Mouse (Mus musculus) forebrain, embryonic 10.5 days (tissue): ENCODE measurements around the gene Drg1. TPM values are rescaled to one million over a fixed set of nuclear protein-coding genes. Genes with fewer than 3 reads are reported as not detected.

ENCODE experiments used
- DNase-seq: peaks from one replicate; pipeline ENCODE4 v3.0.0-alpha.2; 2017; ENCODE audit warnings: low spot score; ENCODE audit errors: extremely low spot score
- H3K27ac ChIP-seq: fragments of 300-500 bp; sonication (generic); 2 replicates; pipeline ENCODE4 v1.5.1; 2016; ENCODE audit warnings: mild to moderate bottlenecking
- H3K27me3 ChIP-seq: fragments of 300-500 bp; sonication (generic); 2 replicates; pipeline ENCODE4 v1.6.1; 2016; ENCODE audit warnings: mild to moderate bottlenecking; ENCODE audit not compliant: poor library complexity, severe bottlenecking
- H3K36me3 ChIP-seq: fragments of 300-500 bp; sonication (generic); replicated peaks from 2 replicates; pipeline ENCODE4 v1.6.1; 2016; ENCODE audit warnings: mild to moderate bottlenecking, moderate library complexity
- H3K4me1 ChIP-seq: fragments of 300-500 bp; sonication (generic); 2 replicates; pipeline ENCODE4 v1.6.1; 2016
- H3K4me3 ChIP-seq: fragments of 300-500 bp; sonication (generic); 2 replicates; pipeline ENCODE4 v1.5.1; 2016; ENCODE audit warnings: mild to moderate bottlenecking, moderate library complexity
- H3K9me3 ChIP-seq: fragments of 300-500 bp; sonication (generic); 2 replicates; pipeline ENCODE4 v1.6.1; 2016; ENCODE audit warnings: mild to moderate bottlenecking, moderate library complexity
- WGBS: fragments of 180-500 bp; shearing (Covaris S2); methylation state at CpG from one replicate; pipeline ENCODE4 v1.1.7; 2016; 5-methylcytosine and 5-hydroxymethylcytosine counted together
- polyA plus RNA-seq: library from polyadenylated mRNA; unstranded; fragments of >200 nt; fragmentation: Nextera tagmentation; extraction: Ambion mirVana; gene quantifications from 2 replicates; pipeline ENCODE4 v1.2.1, GENCODE M21; 2016

Gene Drg1
- polyA plus RNA-seq, 1 experiment from 2014 or later: 335 TPM

DNA sequence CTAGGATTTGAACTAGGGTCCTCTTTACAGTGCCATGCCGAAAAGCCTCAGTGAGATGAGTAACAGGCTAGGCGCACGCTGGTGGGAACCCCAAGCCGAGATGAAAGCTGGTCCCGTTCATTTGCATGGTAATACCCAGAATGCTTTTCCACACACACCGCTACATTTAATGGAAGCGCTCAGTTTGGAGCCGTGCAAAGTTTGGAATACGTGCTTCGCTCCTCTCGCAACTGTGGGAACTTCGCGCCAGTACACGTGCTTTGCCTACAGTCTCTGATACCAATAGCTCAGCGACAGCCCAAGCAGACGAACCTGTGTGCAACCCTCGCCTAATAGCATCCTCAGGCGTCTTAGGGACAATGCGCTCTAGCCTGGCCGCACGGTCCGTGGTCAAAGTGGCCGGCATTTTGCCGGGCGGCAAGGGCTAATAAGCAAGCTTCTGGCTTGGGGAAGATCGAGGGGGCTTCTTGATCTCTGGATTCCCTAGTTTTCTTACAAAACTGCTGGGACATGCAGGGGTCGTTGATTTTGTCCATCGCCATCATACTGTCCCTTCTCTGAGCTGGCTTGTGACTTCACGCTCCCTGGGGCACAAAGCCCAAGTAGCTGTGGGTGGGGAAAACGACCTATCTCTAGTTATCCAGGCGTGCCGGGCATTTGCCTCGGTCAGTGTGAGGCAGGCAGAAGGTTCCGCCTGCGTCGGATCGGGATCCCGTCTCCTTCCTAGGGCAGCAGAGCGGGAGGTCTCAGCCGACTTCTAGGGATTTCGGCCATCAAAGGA lies 22.5 kb upstream of the Drg1 start, which contains the start of gene Patz1:
Gene Patz1 (plus strand): TSS at position 354 of the 781 bp plus-strand sequence.
- Histone ChIP-seq H3K4me3 (peak within 1 kb of the TSS; percentile 95), H3K9me3 (0 out of 2 replicates have a peak, but pooled peaks cover 6% of the 10 kb centered on the region), H3K27me3 (no peaks in the 10 kb centered on the region), H3K36me3 (peaks cover 23% of the 10 kb centered on the region), H3K27ac (peak within 1 kb of the TSS; percentile 100), H3K4me1 (peaks cover 38% of the 10 kb centered on the region)
- under 1% methylated on average over 41 of the region's 41 CpGs for WGBS
- DNase-seq: peak; percentile 73

DNA sequence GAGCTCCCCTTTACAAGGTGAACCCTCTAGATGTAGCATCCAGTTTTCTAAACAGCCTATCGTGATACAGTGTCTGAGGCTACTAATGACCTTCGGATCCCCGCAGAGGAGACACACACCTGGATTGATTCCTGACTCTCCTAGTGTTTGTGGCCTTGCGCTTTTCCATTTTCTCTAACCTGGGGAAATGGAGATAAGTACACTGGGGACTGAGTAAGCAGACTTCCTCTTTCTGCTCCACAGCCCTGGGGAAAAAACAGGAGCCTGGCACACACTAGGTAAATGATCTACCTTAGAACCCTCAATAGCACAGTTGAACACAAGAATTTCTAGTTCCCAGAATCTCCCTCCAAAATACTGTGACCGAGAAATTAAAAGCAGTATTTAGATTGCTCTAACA lies 21.7 kb upstream of the Drg1 start:
- Histone ChIP-seq H3K4me1 (peaks cover 30% of the 10 kb centered on the region), H3K9me3 (peaks cover 6% of the 10 kb centered on the region; the same call in 1 of the 2 replicates), H3K27ac (peak overlapping the region; percentile 100), H3K27me3 (no peaks in the 10 kb centered on the region), H3K4me3 (peak overlapping the region; percentile 95), H3K36me3 (peaks cover 15% of the 10 kb centered on the region)
- WGBS: 70% methylated on average over 5 of the region's 5 CpGs
- no peak for DNase-seq

DNA sequence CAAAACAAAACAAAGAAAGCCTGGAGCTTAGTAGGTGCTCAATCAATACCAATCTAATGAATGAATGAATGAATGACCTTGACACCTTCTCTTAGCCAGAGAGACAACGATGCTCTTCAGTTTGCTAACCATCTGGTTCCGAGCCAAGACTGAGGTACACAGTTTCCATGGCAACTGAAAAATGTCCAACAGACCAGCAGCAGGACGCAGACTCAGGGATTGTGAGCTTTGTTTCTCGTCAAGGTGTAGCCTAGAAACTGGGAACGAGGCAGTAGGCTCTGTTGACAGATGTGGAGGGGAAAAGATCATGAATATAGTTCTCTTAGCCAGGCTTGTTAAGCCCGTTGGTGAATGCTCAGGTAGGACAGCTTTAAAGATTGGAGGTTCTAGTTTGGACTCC lies 20.9 kb upstream of the Drg1 start:
- Histone ChIP-seq H3K9me3 (peaks cover 6% of the 10 kb centered on the region; the same call in 1 of the 2 replicates), H3K4me3 (no peak overlapping the region), H3K36me3 (peaks cover 14% of the 10 kb centered on the region), H3K27me3 (no peaks in the 10 kb centered on the region), H3K27ac (no peak overlapping the region), H3K4me1 (peaks cover 25% of the 10 kb centered on the region)
- no peak for DNase-seq
- WGBS: 65% methylated on average over 6 of the region's 6 CpGs

DNA sequence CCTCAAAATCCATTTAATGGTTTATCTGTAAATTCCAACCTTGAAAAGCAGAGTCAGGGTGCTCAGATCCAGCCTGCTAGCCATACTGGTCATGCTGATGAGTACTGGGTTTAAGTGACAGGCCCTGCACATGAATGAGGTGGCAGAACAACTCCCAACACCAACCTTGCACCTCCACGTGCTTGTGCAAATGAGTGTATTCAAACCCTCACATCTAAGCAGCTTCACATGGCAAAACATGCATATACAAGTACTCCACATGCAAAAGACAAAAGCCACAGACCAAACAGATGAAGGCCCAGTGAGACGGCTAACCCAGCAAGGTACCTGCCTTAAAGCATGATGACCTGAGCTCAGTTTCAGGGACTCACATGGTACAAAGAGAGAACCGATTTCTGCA lies 19.7 kb upstream of the Drg1 start:
- Histone ChIP-seq H3K9me3 (peaks cover 17% of the 10 kb centered on the region), H3K27ac (no peak overlapping the region), H3K4me3 (no peak overlapping the region), H3K27me3 (no peaks in the 10 kb centered on the region), H3K4me1 (peaks cover 20% of the 10 kb centered on the region), H3K36me3 (peaks cover 4% of the 10 kb centered on the region)
- 91% methylated on average over 3 of the region's 3 CpGs for WGBS
- no peak for DNase-seq

DNA sequence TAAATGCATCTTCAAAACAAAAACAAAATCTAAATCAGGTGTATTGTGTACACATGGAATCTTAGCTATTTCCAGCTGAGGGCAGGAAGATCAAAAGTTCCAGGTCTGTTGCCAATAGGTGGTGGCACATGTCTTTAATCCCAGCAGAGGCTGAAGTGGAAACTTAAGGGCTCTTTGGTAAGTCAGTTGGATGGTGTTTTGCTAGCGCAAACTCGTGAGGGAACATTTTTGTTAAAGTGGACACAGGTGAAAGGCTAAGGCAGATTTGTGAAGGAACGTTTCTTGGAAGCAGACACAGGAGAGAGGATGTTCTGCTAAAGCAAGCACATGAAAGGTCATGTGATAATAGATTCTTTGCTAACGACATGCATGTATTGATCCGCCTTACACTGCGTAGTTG lies 17.4 kb upstream of the Drg1 start:
- H3K4me3 ChIP-seq: no peak overlapping the region
- DNase-seq: no peak
- 93% methylated on average over 6 of the region's 6 CpGs for WGBS
- peaks cover 17% of the 10 kb centered on the region for H3K4me1 ChIP-seq
- peaks cover 18% of the 10 kb centered on the region for H3K9me3 ChIP-seq
- H3K27ac ChIP-seq: no peak overlapping the region
- H3K27me3 ChIP-seq: no peaks in the 10 kb centered on the region
- H3K36me3 ChIP-seq: no peaks in the 10 kb centered on the region

DNA sequence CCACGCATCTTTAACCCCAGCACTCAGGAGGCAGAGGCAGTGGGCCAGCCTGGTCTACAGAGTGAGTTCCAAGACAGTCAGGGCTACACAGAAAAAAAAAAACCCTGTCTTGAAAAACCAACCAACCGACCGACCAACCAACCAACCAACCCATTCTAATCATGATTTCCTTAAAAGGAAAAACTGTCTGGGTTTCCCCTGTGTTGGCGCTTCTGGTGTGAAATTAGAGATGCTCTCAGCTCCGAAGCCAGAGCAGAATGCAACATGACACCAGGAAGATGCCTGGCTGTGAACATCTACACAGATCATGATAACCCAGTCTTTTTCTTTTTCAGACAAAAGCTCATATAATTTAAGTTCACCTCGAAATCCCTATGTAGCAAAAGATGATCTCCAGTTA lies 16.7 kb upstream of the Drg1 start:
- Histone ChIP-seq H3K36me3 (no peaks in the 10 kb centered on the region), H3K4me3 (no peak overlapping the region), H3K4me1 (peaks cover 10% of the 10 kb centered on the region), H3K9me3 (peaks cover 18% of the 10 kb centered on the region), H3K27me3 (no peaks in the 10 kb centered on the region), H3K27ac (no peak overlapping the region)
- 86% methylated on average over 6 of the region's 6 CpGs for WGBS
- no peak for DNase-seq

DNA sequence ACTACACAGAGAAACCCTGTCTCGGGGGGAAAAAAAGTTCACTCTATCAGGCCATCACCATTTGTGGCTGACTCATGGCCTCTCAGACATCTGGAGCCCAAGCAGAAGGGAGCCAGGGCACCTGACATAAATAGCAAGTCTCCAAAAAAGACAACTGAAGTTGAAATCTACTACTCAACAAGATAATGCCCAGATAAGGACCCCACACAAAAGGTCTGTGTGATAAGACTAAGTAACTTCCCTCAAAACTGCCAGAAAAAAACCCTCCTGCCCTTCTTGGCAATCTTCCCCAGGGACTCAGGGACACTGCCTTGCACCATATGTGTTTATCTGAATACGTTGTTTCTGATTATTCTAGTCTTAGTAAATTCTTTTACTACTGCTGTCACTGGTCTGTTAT lies 13.5 kb upstream of the Drg1 start:
- Histone ChIP-seq H3K27ac (no peak overlapping the region), H3K27me3 (no peaks in the 10 kb centered on the region), H3K4me1 (no peaks in the 10 kb centered on the region), H3K36me3 (no peaks in the 10 kb centered on the region), H3K4me3 (no peak overlapping the region), H3K9me3 (peaks cover 18% of the 10 kb centered on the region)
- WGBS: 88% methylated on average over 2 of the region's 2 CpGs
- DNase-seq: no peak

DNA sequence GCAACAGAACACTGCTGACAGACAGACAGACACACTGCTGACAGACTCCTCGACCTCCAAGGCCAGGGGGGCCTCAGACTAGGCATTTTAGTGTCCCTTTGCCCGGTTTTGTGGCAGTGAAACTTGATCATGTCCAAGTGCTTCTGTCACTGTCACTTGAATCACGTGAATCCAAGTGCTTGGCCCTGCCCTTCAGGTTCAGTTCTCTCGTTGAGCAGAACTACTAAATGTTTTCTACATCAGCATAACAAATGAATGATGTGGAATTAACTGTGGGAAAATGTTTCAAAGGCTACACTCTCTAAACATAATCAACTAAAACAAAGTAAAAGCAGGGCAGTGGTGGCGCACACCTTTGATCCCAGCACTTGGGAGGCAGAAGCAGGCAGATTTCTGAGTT lies 12.1 kb upstream of the Drg1 start:
- Histone ChIP-seq H3K36me3 (no peaks in the 10 kb centered on the region), H3K4me1 (no peaks in the 10 kb centered on the region), H3K4me3 (no peak overlapping the region), H3K27me3 (no peaks in the 10 kb centered on the region), H3K9me3 (peaks cover 18% of the 10 kb centered on the region), H3K27ac (no peak overlapping the region)
- WGBS: 70% methylated on average over 5 of the region's 5 CpGs
- no peak for DNase-seq

DNA sequence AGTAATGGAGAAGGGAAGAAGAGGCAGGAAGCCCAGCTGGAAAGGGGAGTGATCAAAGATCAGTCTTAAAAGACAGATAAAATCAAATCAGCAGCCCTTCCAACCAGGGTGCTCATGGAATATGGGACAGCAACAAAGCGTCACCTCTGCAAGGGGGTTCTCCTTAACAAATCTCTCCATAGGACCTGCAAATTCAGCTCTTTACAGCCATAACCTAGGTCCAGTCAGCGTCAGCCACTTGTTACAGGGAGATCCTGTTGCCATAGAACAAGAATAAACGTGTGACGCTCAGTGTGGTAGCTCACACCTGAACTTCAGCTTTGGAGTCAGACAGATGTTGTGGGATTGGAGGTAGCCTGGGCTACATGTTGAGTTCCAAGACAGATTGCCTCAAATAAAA lies 3.0 kb upstream of the Drg1 start:
- H3K4me3 ChIP-seq: no peak overlapping the region
- peaks cover 5% of the 10 kb centered on the region for H3K36me3 ChIP-seq
- H3K4me1 ChIP-seq: peaks cover 29% of the 10 kb centered on the region
- no peaks in the 10 kb centered on the region for H3K9me3 ChIP-seq
- no peak overlapping the region for H3K27ac ChIP-seq
- 38% methylated on average over 4 of the region's 4 CpGs for WGBS
- DNase-seq: no peak
- H3K27me3 ChIP-seq: no peaks in the 10 kb centered on the region

DNA sequence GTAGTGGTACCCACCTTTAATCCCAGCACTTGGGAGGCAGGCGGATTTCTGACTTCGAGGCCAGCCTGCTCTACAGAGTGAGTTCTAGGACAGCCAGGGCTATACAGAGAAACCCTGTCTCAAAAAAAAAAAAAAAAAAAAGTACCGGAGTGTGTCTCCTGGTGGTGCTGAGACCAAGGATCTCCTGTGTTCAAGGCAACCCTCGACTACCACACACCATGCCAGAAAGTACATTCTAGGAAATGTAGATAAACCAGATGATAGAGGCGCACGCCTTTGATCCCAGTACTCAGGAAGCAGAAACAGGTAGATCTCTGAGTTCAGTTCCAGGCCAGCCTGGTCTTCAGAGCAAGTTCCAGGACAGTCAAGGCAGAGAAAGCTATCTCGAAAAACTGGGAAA lies 918 bp upstream of the Drg1 start:
- no peak for DNase-seq
- H3K27me3 ChIP-seq: no peaks in the 10 kb centered on the region
- peak overlapping the region; percentile 92 for H3K4me3 ChIP-seq
- H3K36me3 ChIP-seq: peaks cover 26% of the 10 kb centered on the region
- H3K27ac ChIP-seq: peak overlapping the region; percentile 98
- WGBS: 52% methylated on average over 7 of the region's 7 CpGs
- H3K9me3 ChIP-seq: no peaks in the 10 kb centered on the region
- peaks cover 36% of the 10 kb centered on the region for H3K4me1 ChIP-seq

DNA sequence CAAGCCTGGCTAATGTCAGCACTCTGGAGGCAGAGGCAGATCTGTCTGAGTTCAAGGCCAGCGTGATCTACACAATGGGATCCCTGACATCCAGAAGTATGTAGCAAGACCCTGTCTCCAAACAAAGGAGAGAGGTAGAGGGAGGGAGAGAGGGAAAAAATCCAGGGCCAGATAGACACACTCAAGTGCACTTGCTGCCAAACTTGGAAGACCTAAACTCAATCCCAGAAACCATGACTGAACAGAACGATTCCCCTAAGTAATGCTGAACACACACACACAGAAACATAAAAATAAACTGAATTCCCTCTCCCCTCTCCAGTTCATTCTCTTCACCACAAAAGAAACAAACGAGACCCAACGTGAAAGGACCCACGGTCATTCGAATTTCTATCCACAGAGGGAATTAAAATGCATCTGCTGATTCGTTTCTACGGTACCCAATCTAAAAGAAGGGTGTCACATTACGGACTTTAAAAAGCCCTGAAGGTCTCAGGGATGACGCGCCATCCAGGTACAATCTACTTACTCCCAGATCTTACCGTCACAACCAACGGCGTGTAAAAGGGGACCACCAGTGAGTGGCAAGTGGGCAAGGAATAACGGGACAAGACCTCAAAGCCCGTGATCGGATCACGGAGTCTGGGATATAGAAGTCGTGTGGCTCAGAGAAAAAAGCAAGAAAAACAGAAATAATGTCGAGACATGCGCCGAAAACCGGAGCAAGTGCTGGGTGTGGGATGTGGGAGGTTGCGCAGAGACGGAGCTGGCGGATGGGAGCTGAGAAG lies 730 bp downstream of the Drg1 start:
- H3K9me3 ChIP-seq: no peaks in the 10 kb centered on the region
- DNase-seq: peak; percentile 46
- H3K27me3 ChIP-seq: no peaks in the 10 kb centered on the region
- WGBS: 2% methylated on average over 26 of the region's 26 CpGs
- peaks cover 43% of the 10 kb centered on the region for H3K36me3 ChIP-seq
- peak overlapping the region; percentile 92 for H3K4me3 ChIP-seq
- peaks cover 36% of the 10 kb centered on the region for H3K4me1 ChIP-seq
- peak overlapping the region; percentile 98 for H3K27ac ChIP-seq

DNA sequence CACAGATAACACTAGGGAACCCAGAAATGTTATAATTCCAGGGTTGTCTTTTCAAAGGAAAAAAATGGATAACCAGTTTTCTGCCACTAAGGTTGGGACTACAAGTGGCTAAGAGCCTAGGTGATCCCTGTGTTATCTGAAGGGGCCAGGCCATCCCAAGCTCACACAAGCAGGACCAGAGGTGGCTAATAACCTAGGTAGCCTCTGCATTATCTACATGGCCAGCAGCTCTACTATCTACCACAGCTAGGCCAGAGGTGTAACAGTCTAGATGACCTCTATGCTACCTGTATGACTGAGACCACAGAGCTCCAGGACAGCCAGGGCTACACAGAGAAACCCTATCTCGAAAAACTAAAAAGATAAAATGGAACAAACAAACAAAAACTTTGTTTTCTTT lies 6.7 kb downstream of the Drg1 start:
- Histone ChIP-seq H3K36me3 (peaks cover 100% of the 10 kb centered on the region), H3K4me3 (no peak overlapping the region), H3K9me3 (no peaks in the 10 kb centered on the region), H3K27me3 (no peaks in the 10 kb centered on the region), H3K4me1 (peaks cover 11% of the 10 kb centered on the region), H3K27ac (no peak overlapping the region)
- no peak for DNase-seq
- 100% methylated on average over 1 of the region's 1 CpGs for WGBS

DNA sequence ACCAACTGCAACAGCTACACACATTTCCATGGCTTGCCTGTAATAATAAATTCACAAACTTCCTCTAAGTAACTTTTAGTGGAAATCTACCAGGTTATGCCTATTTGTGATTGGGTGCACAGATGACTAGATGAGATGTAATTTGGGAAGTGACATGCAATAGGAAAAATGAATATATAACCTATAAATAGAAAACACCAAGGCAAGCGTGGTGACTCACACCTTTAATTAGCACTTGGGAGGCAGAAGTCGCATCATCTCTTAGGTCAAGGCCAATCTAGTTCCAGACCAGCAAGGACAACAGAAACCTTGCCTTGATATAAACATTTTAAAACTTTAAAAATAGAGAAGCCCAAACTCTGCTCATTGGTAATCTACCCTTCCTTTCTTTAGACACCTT lies 18.8 kb downstream of the Drg1 start:
- no peak for DNase-seq
- Histone ChIP-seq H3K9me3 (no peaks in the 10 kb centered on the region), H3K4me3 (no peak overlapping the region), H3K27ac (no peak overlapping the region), H3K27me3 (no peaks in the 10 kb centered on the region), H3K36me3 (peaks cover 100% of the 10 kb centered on the region), H3K4me1 (no peaks in the 10 kb centered on the region)
- WGBS: 93% methylated on average over 2 of the region's 2 CpGs
